Mouse (Mus musculus) ES-E14 (cell line): ENCODE results near the gene Sdc1.

Experiments used
- HCFC1 ChIP-seq: IDR thresholded peaks from 2 replicates; pipeline ENCODE4 v1.6.1; 2012; ENCODE audit warnings: low read length, inconsistent platforms, borderline replicate concordance; ENCODE audit not compliant: insufficient read depth
- MAFK ChIP-seq: IDR thresholded peaks from 2 replicates; pipeline ENCODE4 v1.6.1; 2014; ENCODE audit warnings: mild to moderate bottlenecking, low read depth, low read length, inconsistent platforms; ENCODE audit not compliant: insufficient read depth

GRCm38 (mm10) chr12:8809086-8809485 lies 38.0 kb downstream of the Sdc1 start:
- no peak for TF ChIP-seq HCFC1
- no peak for TF ChIP-seq MAFK
